Mouse (Mus musculus) lung, postnatal 0 days (tissue): ENCODE data around the gene Slc22a3.

Experiments
- CTCF ChIP-seq: IDR thresholded peaks from 2 replicates; pipeline ENCODE4 v1.5.1; 2016; ENCODE audit warnings: antibody characterized with exemption, mild to moderate bottlenecking
- EP300 ChIP-seq: IDR thresholded peaks from 2 replicates; pipeline ENCODE4 v1.6.1; 2016; ENCODE audit warnings: antibody characterized with exemption, mild to moderate bottlenecking, control low read depth

DNA sequence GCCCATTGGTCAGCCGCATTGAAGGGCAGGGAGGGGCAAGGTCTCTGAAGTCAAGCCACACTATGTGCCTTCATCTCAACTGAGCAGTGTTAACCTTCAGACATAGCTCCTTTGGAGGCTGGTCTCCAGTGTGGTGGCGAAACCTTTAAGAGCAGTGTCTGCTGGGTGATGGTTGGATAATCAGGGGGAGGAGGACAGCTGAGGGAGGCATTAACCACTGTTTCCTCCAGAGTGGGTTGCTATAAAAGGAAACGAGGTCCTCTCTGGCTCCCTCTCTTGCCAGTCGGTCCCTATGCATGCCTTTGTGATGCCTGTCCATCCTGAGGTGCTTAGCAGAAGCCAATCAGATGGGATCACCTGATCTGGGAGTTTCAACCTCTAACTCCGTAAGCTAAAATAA is 38.8 kb downstream of the Slc22a3 start:
- TF ChIP-seq CTCF: no peak
- TF ChIP-seq EP300: no peak
